Mouse (Mus musculus) G1E-ER4 (cell line): ENCODE results near the gene Fubp1. TPM values are rescaled to one million over a fixed set of nuclear protein-coding genes. Genes with fewer than 3 reads are reported as not detected.

Experiments
- GATA1 ChIP-seq: IDR thresholded peaks from one replicate; pipeline ENCODE4 v1.8.0; 2012; ENCODE audit warnings: low read length, inconsistent platforms
- polyA plus RNA-seq: library from polyadenylated mRNA; stranded (reverse); fragments of >175 nt; gene quantifications from 2 replicates; pipeline ENCODE4 v1.2.3, GENCODE M21; 2012

Gene Fubp1
- polyA plus RNA-seq = 728 and 892 TPM in 2 replicates

GRCm38 (mm10) chr3:152209967-152210634 is at the start of gene Fubp1, which contains the start of gene Dnajb4:
Gene Fubp1, plus strand, starts transcription at chr3:152210422.
Gene Dnajb4, minus strand, starts transcription at chr3:152210302.
- no peak for TF ChIP-seq GATA1

DNA sequence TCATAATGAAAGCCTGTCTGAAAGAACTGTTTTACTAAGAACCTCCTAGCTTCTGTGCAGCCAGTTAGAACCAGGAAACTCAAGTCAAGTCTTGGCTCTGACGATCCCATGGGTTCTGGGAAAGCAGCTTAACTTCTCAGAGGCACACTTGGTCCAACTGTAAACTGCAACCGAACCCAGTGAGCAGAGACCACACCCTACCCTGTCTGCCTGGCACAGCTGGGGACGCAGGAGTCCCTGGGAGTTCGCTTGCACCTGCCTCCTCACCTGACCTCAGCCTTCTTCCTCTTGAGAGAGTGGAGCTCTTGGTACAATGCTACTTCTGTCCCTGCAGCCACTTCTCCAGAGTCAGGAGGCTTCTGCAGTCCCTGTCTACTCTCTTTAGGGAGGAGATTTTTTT is 49.6 kb upstream of the Fubp1 start:
- TF ChIP-seq GATA1 = no peak

- TF ChIP-seq GATA1 = no peak
Observed at GRCm38 (mm10) chr3:152163320-152163719, 46.9 kb upstream of the Fubp1 start.

- TF ChIP-seq GATA1 = no peak
Observed at GRCm38 (mm10) chr3:152165014-152165350, 45.2 kb upstream of the Fubp1 start.

DNA sequence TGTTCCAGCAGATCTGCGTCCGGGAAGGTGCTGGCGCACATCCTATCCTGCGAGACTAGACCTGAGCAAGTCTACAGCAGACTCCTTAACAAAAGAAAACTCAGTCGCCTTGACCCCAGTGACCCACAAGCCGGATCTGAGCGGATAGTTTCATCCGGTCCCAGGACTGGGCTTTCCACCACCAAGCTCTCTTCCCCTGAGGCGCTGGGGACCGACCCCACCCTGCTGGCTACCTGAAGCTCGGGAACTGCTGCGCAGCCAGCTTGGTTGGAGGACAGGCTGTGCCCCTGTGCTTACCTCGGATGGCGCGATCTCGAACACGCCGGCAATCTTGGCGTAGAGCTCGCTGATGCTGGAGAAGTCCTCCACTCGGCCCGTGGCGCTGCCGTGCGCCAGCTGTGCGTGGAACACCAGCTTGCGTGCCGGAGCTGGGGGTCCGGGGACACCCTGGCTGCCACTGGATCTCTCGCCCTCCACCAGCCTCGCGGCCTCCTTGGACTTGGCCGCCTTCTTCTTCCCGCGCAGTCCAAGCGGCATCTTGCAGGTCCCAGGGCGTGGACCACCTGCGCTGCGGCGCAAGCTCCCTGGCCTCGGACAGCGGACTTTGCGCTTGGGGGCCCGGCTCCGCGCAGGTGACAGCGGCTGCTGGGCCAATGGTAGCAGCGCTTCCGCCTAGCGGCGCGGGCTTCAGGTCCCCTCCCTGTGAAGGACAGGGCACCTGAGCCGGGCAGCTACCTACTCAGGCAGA is 44.7 kb upstream of the Fubp1 start:
- TF ChIP-seq GATA1 = no peak

GRCm38 (mm10) chr3:152166099-152166423 is 44.2 kb upstream of the Fubp1 start, which contains the start of gene Gipc2:
Gene Gipc2, minus strand, starts transcription at chr3:152166230.
- TF ChIP-seq GATA1 = no peak

DNA sequence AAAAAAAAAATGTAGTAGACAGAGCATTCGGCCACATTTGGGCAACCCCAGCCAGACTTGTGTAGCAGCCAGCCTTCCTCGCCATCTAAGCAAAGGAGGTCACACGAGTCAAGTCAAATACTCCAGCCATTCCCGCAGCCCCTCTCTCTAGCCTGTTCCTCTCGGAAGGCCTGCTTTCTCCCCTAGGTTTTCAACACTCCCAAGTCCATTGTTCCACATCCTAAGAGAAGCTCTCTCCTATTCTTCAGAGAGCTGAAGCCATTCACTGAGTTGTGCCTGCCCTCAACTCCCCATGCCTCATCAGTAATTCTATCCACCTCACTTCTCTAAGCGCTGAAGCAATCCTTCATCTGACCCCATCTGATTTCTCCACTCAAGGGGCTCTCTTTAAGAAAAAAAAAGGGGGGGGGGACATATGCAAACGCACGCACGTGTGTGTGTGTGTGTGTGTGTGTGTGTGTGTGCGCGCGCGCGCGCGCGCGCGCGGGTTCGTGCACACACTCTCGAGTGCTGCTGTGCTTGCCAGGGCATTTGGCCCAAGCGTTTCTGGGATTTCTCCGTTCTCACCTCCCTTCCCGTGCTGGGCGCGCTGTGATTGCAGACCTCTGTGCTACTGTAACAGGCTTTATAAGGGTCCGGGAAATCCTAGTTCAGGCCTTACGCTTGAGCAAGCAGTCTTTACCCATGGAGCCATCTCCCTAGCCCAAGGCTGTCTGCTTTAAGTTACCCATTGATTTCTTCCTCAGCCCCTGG is 43.3 kb upstream of the Fubp1 start:
- TF ChIP-seq GATA1 = no peak

GRCm38 (mm10) chr3:152168007-152168406 is 42.2 kb upstream of the Fubp1 start:
- no peak for TF ChIP-seq GATA1

DNA sequence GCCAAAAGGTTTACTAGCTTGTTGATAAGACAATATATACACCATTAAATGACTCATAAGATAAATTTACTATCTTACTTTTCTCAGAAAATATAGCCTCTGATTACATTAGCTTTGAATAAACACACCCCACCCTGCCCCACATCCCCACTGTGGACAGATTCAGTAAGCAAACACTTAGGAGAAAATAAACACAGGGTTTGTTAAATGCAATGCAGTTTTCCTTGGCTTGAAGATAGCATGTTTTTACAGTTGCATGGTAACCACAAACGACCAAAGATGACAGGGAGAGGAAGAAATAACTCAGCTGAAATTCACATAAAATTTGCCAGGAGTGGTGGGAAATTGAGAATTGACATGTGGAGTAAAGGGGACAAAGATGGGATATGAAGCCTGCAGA is 39.8 kb upstream of the Fubp1 start:
- no peak for TF ChIP-seq GATA1

- TF ChIP-seq GATA1 = no peak
Observed at GRCm38 (mm10) chr3:152171236-152171635, 39.0 kb upstream of the Fubp1 start.

GRCm38 (mm10) chr3:152171862-152172261 is 38.4 kb upstream of the Fubp1 start:
- TF ChIP-seq GATA1 = no peak

DNA sequence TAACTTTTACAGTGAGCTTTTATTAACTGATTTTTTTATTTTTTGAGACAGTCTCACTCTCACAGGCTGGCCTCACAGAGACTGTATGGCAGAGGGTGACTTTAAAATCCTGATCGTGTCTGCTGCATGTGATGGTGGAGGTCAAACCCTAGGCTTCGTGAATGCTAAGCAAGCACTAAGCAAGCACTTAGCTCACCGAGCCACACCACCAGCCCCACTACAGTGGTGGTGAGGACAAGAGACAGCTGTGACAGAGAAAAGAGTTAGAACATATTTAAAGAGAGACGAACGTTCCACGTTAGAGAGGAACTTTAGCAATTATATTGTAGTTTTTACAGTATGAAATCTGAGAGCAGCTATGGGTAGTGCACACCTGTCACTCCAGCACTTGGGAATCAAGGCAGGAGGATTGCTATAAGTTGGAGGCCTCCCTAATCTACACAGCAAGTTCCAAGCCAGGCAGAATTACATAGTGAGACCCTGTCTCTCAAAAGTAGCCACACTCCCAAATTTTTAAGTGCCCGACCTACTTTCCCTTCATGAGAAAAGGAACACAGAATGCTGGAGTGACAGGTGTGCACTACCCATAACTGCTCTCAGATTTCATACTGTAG is 37.8 kb upstream of the Fubp1 start:
- TF ChIP-seq GATA1 = no peak

- TF ChIP-seq GATA1 = no peak
Observed at GRCm38 (mm10) chr3:152178816-152179215, 31.4 kb upstream of the Fubp1 start.

DNA sequence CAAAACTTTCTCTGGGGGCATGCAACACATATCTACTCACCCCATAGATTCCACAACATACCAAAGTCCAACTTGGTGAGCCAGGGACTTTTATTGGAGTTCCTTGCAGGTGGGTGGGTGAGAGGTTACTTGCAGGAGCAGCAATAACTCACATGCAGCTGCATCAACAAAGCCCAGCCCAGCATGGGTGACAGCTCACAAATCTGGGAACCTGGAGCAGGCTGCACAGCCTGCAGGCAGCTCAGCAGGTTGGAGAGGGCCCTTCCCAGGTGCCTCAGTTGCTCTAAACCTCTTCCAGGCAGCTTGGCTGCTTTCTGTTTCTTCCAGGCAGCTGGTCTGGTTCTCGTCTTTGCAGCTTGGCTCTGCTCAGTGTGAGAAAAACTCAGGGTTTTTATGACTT is 30.9 kb upstream of the Fubp1 start:
- no peak for TF ChIP-seq GATA1

GRCm38 (mm10) chr3:152180624-152181023 is 29.6 kb upstream of the Fubp1 start:
- TF ChIP-seq GATA1 = no peak

DNA sequence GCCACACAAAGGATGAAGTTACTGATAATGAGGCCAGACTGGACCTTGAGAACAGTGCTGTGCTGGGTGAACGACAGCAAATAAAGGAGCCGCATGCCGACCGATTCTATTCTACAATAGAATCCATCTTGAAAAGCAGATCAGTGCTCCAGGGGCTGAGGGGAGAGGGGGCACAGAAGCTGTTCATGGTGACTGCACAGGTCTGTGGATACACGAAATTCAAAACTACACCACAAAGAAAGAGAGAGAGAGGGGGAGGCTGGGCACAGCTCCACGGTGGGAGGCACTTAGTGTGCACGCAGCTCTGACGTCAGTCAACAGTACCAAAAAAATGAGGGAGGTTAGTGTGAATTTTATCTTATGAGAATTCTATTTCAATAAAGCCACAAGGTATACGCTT is 26.7 kb upstream of the Fubp1 start:
- no peak for TF ChIP-seq GATA1
